Mouse (Mus musculus) skeletal muscle tissue, adult 2 months (tissue): ENCODE data around the gene Rps11.
A peak's percentile ranks its signal among the peaks of the same experiment; 100 is the strongest.

Source experiments
- DNase-seq: peaks from one replicate; pipeline ENCODE4 v3.0.0-alpha.2; 2012; ENCODE audit warnings: low read depth, low spot score

Rps11 gene

DNA sequence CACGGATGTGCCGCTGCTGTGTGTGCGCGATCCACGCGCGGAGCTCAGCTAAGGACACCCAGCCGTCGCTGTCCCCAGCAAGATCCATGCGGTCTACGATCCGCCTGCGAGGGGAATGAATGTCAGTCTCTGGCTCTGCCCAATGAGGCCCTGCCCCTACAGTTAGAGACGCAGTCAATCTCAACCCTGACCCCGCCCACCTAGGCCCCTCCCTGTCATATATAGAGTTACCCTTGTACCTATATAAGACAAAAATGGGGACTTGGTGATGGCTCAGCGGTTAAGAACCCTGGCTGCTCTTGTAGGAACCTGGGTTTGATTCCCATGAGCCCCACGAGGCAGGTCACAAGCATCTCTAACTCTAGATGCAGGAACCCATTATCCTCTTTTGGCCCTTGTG is 35.6 kb downstream of the Rps11 start:
- DNase-seq, result no peak

DNA sequence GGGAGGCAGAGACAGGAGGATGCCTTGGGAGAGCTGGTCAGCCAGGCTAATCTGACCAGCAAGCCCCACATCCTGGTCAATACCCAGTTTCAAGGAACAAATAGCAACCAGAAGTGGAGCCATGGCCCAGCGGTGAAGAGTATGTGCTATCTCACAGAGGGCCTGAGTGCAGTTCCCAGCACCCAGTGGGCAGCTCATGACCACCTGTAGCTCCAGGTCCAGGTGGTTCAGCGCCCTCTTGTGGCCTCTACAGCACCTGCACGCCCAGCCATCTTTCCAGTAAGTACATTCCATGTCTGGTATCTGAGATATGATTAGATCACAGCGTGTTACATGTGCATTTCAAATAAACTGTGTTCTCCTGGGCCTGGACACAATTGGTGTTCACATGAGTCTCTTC is 38.2 kb downstream of the Rps11 start:
- DNase-seq, result no peak

DNA sequence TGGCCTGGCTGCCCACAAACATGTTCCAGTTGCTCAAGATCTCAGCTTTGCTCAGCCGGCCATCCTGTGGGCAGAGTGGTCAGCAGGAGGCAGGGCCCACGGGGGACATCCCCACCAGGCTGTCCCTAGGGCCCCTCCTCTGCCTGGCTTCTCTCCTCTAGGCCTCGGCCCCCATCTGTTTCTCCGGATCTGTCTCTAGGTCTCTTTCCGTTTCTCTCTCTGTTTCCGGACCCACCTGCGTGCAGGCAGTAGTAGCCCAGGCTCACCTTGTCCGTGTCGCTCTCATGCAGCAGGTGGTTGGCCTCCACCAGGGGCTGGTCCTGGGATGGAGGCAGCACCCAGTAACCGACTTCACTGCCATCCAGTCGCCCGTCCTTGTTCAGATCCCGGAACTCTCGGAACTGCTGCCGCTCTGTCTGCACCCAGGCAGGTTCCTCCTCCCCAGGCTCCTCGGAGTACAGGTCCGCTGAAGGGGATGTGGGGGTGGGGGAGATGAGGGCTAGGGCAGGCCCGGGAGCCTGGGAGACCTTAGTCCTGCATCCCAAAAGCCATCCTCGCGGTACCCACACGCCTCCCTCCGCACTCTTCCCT is 40.8 kb downstream of the Rps11 start:
- DNase-seq, result no peak

DNA sequence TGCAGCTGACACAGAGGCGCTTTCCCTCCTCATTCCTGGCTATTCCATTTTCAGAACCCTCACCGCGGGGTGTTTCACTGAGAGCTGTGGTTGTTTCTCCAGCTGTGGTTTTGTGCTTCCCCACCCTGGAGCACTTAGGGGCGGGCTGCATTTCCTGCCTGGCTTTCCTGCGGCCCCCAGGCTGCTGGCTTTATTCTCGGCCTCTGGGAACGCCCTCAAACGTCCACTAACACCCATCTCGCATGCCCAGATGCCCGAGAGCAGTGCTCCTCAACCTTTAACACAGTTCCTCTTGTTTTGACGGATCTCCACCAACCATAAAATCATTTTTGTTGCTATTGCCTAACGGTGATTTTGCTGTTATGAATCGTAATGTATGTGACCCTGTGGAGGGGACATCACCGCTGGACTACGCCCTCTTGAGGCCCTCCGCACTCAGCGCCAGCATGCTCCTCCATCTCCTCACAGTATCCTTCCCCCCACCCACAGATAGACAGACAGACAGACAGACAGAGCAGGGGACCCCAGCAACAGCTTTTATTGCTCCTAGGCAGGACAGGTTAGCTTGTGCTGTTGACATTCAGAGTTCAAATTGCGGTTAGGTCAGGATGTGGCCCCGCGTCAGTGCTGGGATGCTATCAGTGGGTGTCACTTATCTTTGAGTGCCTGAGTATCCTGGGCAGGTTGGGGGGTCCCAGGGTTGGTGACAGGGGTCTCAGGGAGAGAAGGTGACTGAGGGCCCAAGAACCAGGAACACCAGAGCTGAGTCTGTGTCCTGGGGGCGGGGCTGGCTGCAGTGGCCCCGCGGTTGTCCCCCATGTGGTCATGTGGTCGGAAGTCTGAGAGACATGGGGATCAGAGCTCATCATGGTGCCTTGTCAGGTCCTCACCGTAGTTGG is 41.6 kb downstream of the Rps11 start:
- no peak for DNase-seq

DNA sequence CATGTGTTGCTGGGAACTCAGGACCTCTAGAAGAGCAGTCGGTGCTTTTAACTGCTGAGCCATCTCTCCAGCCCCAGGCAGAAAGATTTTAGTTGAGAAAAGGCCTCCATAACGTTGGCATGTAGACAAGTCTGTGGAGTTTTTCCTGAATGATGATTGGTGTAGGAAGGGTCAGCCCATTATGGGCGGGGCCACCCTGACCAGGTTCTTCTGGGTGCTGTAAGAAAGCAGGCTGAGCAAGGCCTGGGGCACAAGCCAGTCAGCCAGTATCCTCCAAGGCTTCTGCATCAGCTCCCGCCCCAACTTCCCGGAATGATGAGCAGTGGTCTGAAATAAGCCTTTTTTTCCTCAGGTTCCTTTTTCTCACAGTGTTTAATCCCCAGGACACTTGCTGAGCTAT is 43.2 kb downstream of the Rps11 start:
- DNase-seq, result no peak

DNA sequence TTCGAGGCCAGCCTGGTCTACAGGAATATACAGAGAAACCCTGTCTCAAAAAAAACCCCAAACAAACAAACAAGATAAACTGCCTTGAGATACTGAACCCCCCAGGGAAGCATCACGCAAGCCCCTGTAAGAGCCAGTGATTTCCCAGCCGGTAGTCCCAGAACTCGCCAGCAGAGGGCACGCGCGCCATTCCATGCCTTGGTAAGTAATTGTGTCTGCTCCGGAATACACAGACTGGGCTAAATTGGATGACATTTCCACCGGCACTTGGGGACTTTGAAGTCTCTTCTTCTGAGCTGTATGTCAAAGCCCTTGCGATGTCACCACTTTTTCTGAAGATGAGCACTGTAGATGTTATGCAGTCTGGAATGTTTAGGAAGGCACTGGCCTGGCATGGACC is 44.4 kb downstream of the Rps11 start:
- peak; percentile 86 for DNase-seq

DNA sequence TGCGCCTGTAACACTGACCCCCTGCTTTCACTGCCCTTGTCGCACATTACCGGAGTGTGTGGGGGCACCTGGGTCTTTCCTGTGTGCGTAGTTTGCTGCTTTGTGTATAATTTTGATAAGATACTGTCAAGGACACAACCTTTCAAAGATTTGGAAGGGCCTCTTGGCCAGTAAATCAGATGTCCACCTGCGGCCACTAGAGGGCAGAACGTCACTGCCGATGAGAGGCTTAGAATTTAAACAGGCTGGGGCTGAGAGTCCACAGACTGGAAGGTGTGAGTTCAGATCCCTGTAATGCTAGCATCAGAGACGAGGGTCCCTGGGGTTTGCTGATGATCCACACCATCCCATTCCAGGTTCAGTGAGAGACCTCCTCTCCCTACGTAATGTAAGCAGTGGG is 45.7 kb downstream of the Rps11 start:
- peak; percentile 72 for DNase-seq

DNA sequence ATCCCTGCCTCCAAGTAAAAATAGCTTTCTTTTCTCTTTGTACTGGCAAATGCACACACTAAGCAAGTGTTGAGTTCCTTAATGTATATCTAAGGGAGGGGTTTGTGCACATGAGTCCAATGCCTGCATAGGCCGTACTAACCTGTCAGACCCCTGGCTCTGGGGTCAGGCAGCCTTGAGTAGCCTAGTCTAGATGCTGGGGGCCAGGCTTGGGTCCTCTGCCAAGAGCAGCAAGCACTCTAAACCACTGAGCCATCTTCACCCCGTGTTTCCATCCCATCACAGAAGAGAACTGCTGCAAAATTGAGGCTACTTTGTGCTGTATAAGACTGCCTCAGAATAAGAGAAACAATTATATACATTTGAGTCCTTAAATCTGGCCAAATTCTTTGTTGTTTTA is 46.4 kb downstream of the Rps11 start:
- DNase-seq, result no peak

DNA sequence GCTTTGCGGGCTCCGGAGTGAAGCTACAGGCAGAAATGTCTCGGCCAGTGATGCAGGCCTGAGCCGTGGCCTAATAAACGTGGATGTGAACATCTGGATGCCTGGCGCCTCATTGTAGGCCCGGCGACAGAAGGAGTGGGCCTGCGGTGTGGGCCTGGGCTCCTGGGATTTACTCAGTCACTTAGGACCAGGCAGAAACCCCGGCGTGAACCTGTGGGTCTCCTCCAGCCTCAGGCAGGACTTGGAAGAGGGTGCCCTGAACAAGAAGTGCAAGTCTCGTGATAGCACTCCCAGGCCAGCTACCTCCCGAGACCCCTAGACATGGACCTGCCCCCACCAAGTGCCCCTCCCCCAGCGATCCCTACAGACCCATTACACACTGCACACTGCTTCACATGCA is 46.9 kb downstream of the Rps11 start:
- no peak for DNase-seq

DNA sequence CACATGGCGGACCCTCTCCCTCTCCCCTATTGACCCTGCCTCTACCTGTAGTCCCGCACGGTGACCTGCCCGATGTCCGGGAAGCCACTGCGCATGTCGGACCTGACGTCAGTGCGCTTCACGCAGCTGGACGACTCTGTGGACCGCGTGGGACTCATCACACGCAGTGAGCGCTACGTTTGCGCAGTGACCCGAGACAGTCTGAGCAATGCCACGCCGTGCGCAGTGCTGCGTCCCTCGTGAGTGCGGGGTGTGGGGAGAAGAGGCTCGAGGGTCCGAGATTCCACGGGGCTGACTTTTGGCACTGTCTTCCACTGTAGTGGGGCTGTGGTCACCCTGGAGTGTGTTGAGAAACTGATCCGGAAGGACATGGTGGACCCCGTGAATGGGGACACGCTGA is 47.7 kb downstream of the Rps11 start:
- no peak for DNase-seq

DNA sequence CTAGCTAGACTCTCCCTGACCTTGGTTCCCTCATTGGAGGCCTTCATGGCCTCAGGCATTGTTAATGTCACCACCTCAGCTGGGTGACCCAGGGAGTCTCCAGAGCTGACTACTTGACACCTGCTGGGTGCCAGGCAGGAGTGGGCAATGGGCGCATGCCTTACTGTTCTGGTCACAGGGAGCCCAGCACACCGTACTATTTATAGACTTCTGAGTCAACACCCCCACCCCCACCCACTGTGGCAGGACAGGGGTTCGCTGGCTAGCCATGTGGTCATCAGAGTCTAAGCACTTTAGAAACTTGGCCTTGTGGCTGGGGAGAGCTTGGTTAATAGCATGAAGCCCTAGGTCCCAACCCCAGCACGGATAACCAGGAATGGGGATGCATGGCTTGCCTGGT is 48.8 kb downstream of the Rps11 start:
- DNase-seq, result peak; percentile 83

DNA sequence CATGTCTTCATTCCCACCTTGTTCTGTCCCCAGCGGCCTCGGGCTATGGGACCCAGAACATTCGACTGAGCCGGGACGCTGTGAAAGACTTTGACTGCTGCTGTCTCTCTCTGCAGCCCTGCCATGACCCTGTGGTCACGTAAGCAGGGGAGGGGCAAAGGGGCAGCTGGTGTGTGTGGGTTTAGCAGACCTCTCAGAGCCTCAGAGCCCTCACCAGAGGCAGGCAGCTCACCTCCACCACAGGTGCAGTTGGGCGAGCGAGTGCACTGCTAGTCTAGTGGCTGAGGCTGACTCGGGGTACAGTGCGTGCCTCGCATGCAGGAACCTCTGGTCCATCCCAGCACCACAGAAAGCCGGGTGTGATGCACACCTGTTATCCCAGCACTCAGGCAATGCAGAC is 50.3 kb downstream of the Rps11 start:
- no peak for DNase-seq

DNA sequence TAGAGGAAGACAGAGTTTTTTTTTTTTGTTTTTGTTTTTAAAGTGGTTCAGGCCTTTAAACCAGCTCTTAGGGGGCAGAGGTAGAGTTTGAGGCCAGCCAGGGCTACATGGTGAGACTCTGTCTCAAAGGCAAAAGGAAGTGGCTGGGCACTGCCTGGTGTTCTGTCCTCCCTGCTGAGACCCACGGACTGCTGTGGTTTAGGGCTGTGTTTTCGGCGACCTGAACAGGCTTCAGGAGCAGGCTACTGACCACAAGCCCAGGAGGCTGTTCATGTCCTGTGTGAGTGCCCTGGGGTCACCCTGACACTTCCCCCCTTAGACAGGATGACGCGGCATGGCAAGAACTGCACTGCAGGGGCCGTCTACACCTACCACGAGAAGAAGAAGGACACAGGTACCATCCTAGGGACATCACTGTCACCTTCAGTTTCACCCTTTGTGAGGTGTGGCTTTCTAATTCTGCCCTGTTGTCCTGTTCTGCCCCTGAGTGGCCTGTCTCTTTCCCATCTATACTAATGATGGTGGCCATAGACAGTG is 51.0 kb downstream of the Rps11 start:
- no peak for DNase-seq
